Mouse (Mus musculus): ENCODE results near the gene Lta.

DNA sequence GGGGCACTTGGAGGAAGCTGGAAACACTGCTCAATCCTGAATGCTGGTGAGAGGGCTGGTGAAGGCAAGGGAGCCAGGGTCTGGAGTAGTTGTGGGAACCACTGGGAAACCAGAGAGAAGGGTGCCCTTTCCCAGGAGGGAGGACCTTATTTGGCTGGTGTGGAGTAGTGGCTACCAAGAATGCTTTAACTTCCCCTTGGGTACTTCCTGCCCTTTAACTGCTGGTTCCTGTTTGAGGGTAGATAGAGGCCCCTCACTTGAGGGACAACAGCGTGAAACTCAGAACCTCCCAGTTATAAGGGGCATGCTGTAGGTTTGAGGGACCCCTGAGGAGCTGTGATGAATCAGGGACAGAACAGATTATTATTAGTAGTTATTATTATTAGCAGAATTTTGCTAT, 16.0 kb downstream of the Lta start:
- TF ChIP-seq POLR2A (IDR thresholded peaks at IDR 0.05; ENCODE audit: extremely low read depth, insufficient read depth, low read length), result no peak
- TF ChIP-seq CTCF (IDR thresholded peaks at IDR 0.05; ENCODE audit: low read depth, low read length), result no peak

Data from liver, adult 2 months (tissue).